ENCODE assay signal across 23 mouse cellular contexts in genomic region chr14:29027276-29027675, GRCm38 (mm10). TPM values are rescaled to one million over a fixed set of nuclear protein-coding genes. Genes with fewer than 3 reads are reported as not detected.
DNase-seq lines count a peak whose midpoint lies in the region; ATAC-seq and TF ChIP-seq lines count a peak whose summit lies in the region.
"Had no signal": no experiment of that assay in that cellular context is flagged by ENCODE, and none has a peak within 500 bp of the region (broad histone marks: within the 10 kb centered on the region; RNA-seq: fewer than 3 reads in every experiment).

No protein-coding gene starts in this region.

- DNase-seq in cerebellum, postnatal 4 days (ENCODE audit: low spot score in 2 of 2): no peak
- DNase-seq in midbrain, embryonic 10.5 days (ENCODE audit: low spot score): no peak
- no peak for DNase-seq in midbrain, postnatal 0 days (ENCODE audit: low spot score)
- DNase-seq in lung, postnatal 36 days: no peak
- DNase-seq in layer of hippocampus, postnatal 25 days (ENCODE audit: extremely low spot score in 1 of 2, low spot score in 1 of 2): no peak
- DNase-seq: heart, adult 18-20 months; kidney, adult 18-20 months; kidney, postnatal 36 days; layer of hippocampus, postnatal 36 days; left cerebral cortex, postnatal 4 days; spleen, adult 18-20 months had no signal

- peak overlapping the region; percentile 29; the same call in 1 of the 2 replicates for H3K27ac ChIP-seq in midbrain, embryonic 10.5 days (replicated peaks)
- no peak overlapping the region for H3K27ac ChIP-seq in midbrain, postnatal 0 days (ENCODE audit: low read depth, low read length)
- peak overlapping the region; percentile 90 for H3K27ac ChIP-seq in embryonic facial prominence, embryonic 12.5 days
- H3K27ac ChIP-seq in hindbrain, embryonic 12.5 days: no peak overlapping the region
- H3K27ac ChIP-seq: forebrain, embryonic 12.5 days; liver, embryonic 14.5 days had no signal

- peaks cover 46% of the 10 kb centered on the region for H3K4me1 ChIP-seq in midbrain, embryonic 10.5 days
- peaks cover 5% of the 10 kb centered on the region; the same call in 1 of the 2 replicates for H3K4me1 ChIP-seq in midbrain, postnatal 0 days (ENCODE audit: insufficient read depth, low read length)
- H3K4me1 ChIP-seq in embryonic facial prominence, embryonic 12.5 days: peaks cover 24% of the 10 kb centered on the region
- peaks cover 22% of the 10 kb centered on the region for H3K4me1 ChIP-seq in hindbrain, embryonic 12.5 days
- H3K4me1 ChIP-seq: megakaryocyte, embryonic 14.5 days had no signal

- TF ChIP-seq CTCF in midbrain, postnatal 0 days (IDR thresholded peaks at IDR 0.05): no peak

- peak; percentile 75 for ATAC-seq in cerebellum, adult (ENCODE audit: insufficient number of reproducible peaks, low FRiP score, low TSS enrichment)
- ATAC-seq in midbrain, postnatal 0 days (ENCODE audit: low FRiP score): no peak
- no peak for ATAC-seq in embryonic facial prominence, embryonic 12.5 days (ENCODE audit: insufficient number of reproducible peaks, insufficient read depth, low FRiP score, low TSS enrichment)
- no peak for ATAC-seq in hindbrain, embryonic 12.5 days (ENCODE audit: low FRiP score)
- ATAC-seq: CD4-positive, CD25-positive, alpha-beta regulatory T cell, adult 4 months; lung, postnatal 0 days had no signal

- no peak overlapping the region for H3K9ac ChIP-seq in midbrain, postnatal 0 days (replicated peaks; ENCODE audit: low read length, poor library complexity, severe bottlenecking)
- H3K9ac ChIP-seq in embryonic facial prominence, embryonic 12.5 days: no peak overlapping the region
- no peak overlapping the region for H3K9ac ChIP-seq in hindbrain, embryonic 12.5 days
- H3K9ac ChIP-seq: forebrain, embryonic 12.5 days; liver, embryonic 14.5 days had no signal

- no peak overlapping the region for H3K4me2 ChIP-seq in midbrain, postnatal 0 days (ENCODE audit: low read depth, low read length, poor library complexity, severe bottlenecking)
- H3K4me2 ChIP-seq in embryonic facial prominence, embryonic 12.5 days (replicated peaks): no peak overlapping the region
- no peak overlapping the region for H3K4me2 ChIP-seq in hindbrain, embryonic 12.5 days (replicated peaks)
- H3K4me2 ChIP-seq: forebrain, embryonic 12.5 days had no signal

- H3K27me3 ChIP-seq in midbrain, embryonic 10.5 days (ENCODE audit: low read depth, poor library complexity, severe bottlenecking): no peaks in the 10 kb centered on the region
- H3K27me3 ChIP-seq in midbrain, postnatal 0 days (ENCODE audit: insufficient read depth, low read length): no peaks in the 10 kb centered on the region
- H3K27me3 ChIP-seq in embryonic facial prominence, embryonic 12.5 days: no peaks in the 10 kb centered on the region
- H3K27me3 ChIP-seq in hindbrain, embryonic 12.5 days: no peaks in the 10 kb centered on the region
- H3K27me3 ChIP-seq: megakaryocyte, embryonic 14.5 days had no signal

- H3K36me3 ChIP-seq in midbrain, embryonic 10.5 days: peaks cover 45% of the 10 kb centered on the region
- H3K36me3 ChIP-seq in midbrain, postnatal 0 days (ENCODE audit: insufficient read depth, low read length): no peaks in the 10 kb centered on the region
- no peaks in the 10 kb centered on the region for H3K36me3 ChIP-seq in embryonic facial prominence, embryonic 12.5 days
- H3K36me3 ChIP-seq in hindbrain, embryonic 12.5 days: no peaks in the 10 kb centered on the region
- H3K36me3 ChIP-seq: forebrain, embryonic 12.5 days; G1E had no signal

- H3K4me3 ChIP-seq in midbrain, embryonic 10.5 days: no peak overlapping the region
- no peak overlapping the region for H3K4me3 ChIP-seq in midbrain, postnatal 0 days (ENCODE audit: low read depth, low read length)
- no peak overlapping the region for H3K4me3 ChIP-seq in embryonic facial prominence, embryonic 12.5 days
- H3K4me3 ChIP-seq in hindbrain, embryonic 12.5 days: no peak overlapping the region
- H3K4me3 ChIP-seq: forebrain, embryonic 12.5 days; megakaryocyte, embryonic 14.5 days had no signal

- H3K9me3 ChIP-seq in midbrain, embryonic 10.5 days (replicated peaks): no peaks in the 10 kb centered on the region
- H3K9me3 ChIP-seq in midbrain, postnatal 0 days (ENCODE audit: low read length): no peaks in the 10 kb centered on the region
- no peaks in the 10 kb centered on the region for H3K9me3 ChIP-seq in embryonic facial prominence, embryonic 12.5 days
- H3K9me3 ChIP-seq in hindbrain, embryonic 12.5 days (replicated peaks): no peaks in the 10 kb centered on the region
- H3K9me3 ChIP-seq: forebrain, embryonic 12.5 days had no signal

- WGBS in midbrain, embryonic 10.5 days: 93% methylated on average over 5 of the region's 5 CpGs
- WGBS in midbrain, postnatal 0 days: 90% methylated on average over 5 of the region's 5 CpGs
- 83% methylated on average over 5 of the region's 5 CpGs for WGBS in embryonic facial prominence, embryonic 12.5 days
- WGBS in hindbrain, embryonic 12.5 days: 88% methylated on average over 5 of the region's 5 CpGs

RNA-seq across cellular contexts. Expression of gene Lrtm1, which starts 9.3 kb away (rescaled TPM):
- 17.5 and 27.2 TPM in 2 replicates for polyA plus RNA-seq in midbrain, embryonic 10.5 days (2016; fragmentation: Nextera tagmentation; extraction: Ambion mirVana)
- total RNA-seq in midbrain, postnatal 0 days (2014; rRNA removed): not detected in 2 replicates
- polyA plus RNA-seq in midbrain, postnatal 0 days (2015; fragmentation: Nextera tagmentation; extraction: Ambion mirVana): 0.12 TPM in 2 replicates
- 0.33 and 0.36 TPM in 2 replicates for polyA plus RNA-seq in embryonic facial prominence, embryonic 12.5 days (2016; fragmentation: Nextera tagmentation; extraction: Ambion mirVana)
- 0.49 and 0.86 TPM in 2 replicates for polyA plus RNA-seq in hindbrain, embryonic 12.5 days (2016; fragmentation: Nextera tagmentation; extraction: Ambion mirVana)
- total RNA-seq in layer of hippocampus, postnatal 25 days (2021): not detected
- total RNA-seq: hematopoietic stem cell, adult 5-6 weeks; layer of hippocampus, postnatal 36 days; left cerebral cortex, postnatal 4 days had no signal
- polyA plus RNA-seq: CD4-positive, CD25-positive, alpha-beta regulatory T cell, adult 4 months; G1E; lung, postnatal 0 days; stomach, embryonic 14.5 days; thymus, postnatal 0 days had no signal

Comparison
In these comparisons a context has a peak if more than half of its experiments do, and no peak if none do; other contexts are left out.
1. H3K27ac ChIP-seq: peak in midbrain, embryonic 10.5 days (single experiment) and embryonic facial prominence, embryonic 12.5 days (single experiment); none in midbrain, postnatal 0 days (single experiment) and hindbrain, embryonic 12.5 days (single experiment).